Mouse (Mus musculus): ENCODE measurements at regions not wholly inside any gene's neighbourhood (a gene's known extent, or its start where the extent isn't known, plus 50 kb on each side); places are given as distances from the start of the nearest gene placed in this dataset.

DNA sequence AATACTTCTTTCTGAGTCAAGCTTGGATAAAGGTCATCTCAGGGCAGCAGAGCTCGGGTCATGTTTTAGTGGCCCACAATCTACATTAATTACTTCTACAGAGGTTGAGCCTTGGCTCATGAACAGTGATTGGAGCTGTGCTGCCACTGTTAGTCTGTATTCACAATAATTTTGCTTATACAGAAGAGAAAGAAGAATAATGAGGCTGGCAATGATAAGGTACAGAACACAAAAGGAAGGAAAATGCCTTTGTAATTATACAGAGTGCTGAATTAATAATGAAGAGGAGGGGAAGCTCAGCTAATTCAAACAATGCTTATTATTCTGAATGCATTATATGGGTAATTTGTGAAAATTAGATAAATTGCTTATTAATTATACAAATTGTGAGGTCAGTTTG lies 573.9 kb upstream of the Cblb start:
- no peaks in the 10 kb centered on the region; the same call in 1 of the 2 replicates for H3K9me3 ChIP-seq (replicated peaks; ENCODE audit: control insufficient read depth, insufficient read depth, low read length, poor library complexity, severe bottlenecking)
- H3K36me3 ChIP-seq (ENCODE audit: control insufficient read depth, insufficient read depth, low read length, poor library complexity, severe bottlenecking) = no peaks in the 10 kb centered on the region
- no peak overlapping the region for H3K27ac ChIP-seq (ENCODE audit: insufficient read depth, low read length)
- H3K4me3 ChIP-seq (ENCODE audit: low read depth, low read length) = no peak overlapping the region
- TF ChIP-seq POLR2A (IDR thresholded peaks at IDR 0.05; ENCODE audit: insufficient read depth, low read length) (no peak), EP300 (IDR thresholded peaks at IDR 0.05; ENCODE audit: insufficient read depth, low read depth, low read length) (no peak), CTCF (IDR thresholded peaks at IDR 0.05; ENCODE audit: low read depth, low read length) (no peak)
- no peak overlapping the region for H3K9ac ChIP-seq (ENCODE audit: low read depth, poor library complexity, severe bottlenecking)
- no peaks in the 10 kb centered on the region for H3K4me1 ChIP-seq (ENCODE audit: control insufficient read depth, insufficient read depth, low read length)
- no peaks in the 10 kb centered on the region for H3K27me3 ChIP-seq (ENCODE audit: control insufficient read depth, insufficient read depth, low read length, poor library complexity, severe bottlenecking)

- no peaks in the 10 kb centered on the region for H3K9me3 ChIP-seq (replicated peaks; ENCODE audit: control insufficient read depth, insufficient read depth, low read length, poor library complexity, severe bottlenecking)
Observed at GRCm38 (mm10) chr16:51475690-51476089, 555.3 kb upstream of the Cblb start.

GRCm38 (mm10) chr16:51496096-51496495 lies 534.9 kb upstream of the Cblb start:
- H3K36me3 ChIP-seq (ENCODE audit: control insufficient read depth, insufficient read depth, low read length, poor library complexity, severe bottlenecking) = no peaks in the 10 kb centered on the region
- H3K4me3 ChIP-seq (ENCODE audit: low read depth, low read length) = no peak overlapping the region
- no peak overlapping the region for H3K27ac ChIP-seq (ENCODE audit: insufficient read depth, low read length)
- no peak for TF ChIP-seq POLR2A (IDR thresholded peaks at IDR 0.05; ENCODE audit: insufficient read depth, low read length)
- no peak for TF ChIP-seq EP300 (IDR thresholded peaks at IDR 0.05; ENCODE audit: insufficient read depth, low read depth, low read length)
- no peak for TF ChIP-seq CTCF (IDR thresholded peaks at IDR 0.05; ENCODE audit: low read depth, low read length)
- H3K9me3 ChIP-seq (replicated peaks; ENCODE audit: control insufficient read depth, insufficient read depth, low read length, poor library complexity, severe bottlenecking) = no peaks in the 10 kb centered on the region
- no peak overlapping the region for H3K9ac ChIP-seq (ENCODE audit: low read depth, poor library complexity, severe bottlenecking)
- H3K27me3 ChIP-seq (ENCODE audit: control insufficient read depth, insufficient read depth, low read length, poor library complexity, severe bottlenecking) = no peaks in the 10 kb centered on the region
- no peaks in the 10 kb centered on the region for H3K4me1 ChIP-seq (ENCODE audit: control insufficient read depth, insufficient read depth, low read length)

More at GRCm38 (mm10) chr16:51475690-51476089, 555.3 kb upstream of the Cblb start:
- H3K4me1 ChIP-seq (ENCODE audit: control insufficient read depth, insufficient read depth, low read length) = no peaks in the 10 kb centered on the region
- no peak for TF ChIP-seq CTCF (IDR thresholded peaks at IDR 0.05; ENCODE audit: low read depth, low read length)
- TF ChIP-seq POLR2A (IDR thresholded peaks at IDR 0.05; ENCODE audit: insufficient read depth, low read length) = no peak
- no peak for TF ChIP-seq EP300 (IDR thresholded peaks at IDR 0.05; ENCODE audit: insufficient read depth, low read depth, low read length)
- no peaks in the 10 kb centered on the region for H3K36me3 ChIP-seq (ENCODE audit: control insufficient read depth, insufficient read depth, low read length, poor library complexity, severe bottlenecking)
- H3K4me3 ChIP-seq (ENCODE audit: low read depth, low read length) = no peak overlapping the region
- H3K27me3 ChIP-seq (ENCODE audit: control insufficient read depth, insufficient read depth, low read length, poor library complexity, severe bottlenecking) = no peaks in the 10 kb centered on the region
- no peak overlapping the region for H3K27ac ChIP-seq (ENCODE audit: insufficient read depth, low read length)
- no peak overlapping the region for H3K9ac ChIP-seq (ENCODE audit: low read depth, poor library complexity, severe bottlenecking)

GRCm38 (mm10) chr16:51497777-51498176 lies 533.2 kb upstream of the Cblb start:
- H3K4me1 ChIP-seq (ENCODE audit: control insufficient read depth, insufficient read depth, low read length) = no peaks in the 10 kb centered on the region
- H3K27me3 ChIP-seq (ENCODE audit: control insufficient read depth, insufficient read depth, low read length, poor library complexity, severe bottlenecking) = no peaks in the 10 kb centered on the region
- no peak overlapping the region for H3K4me3 ChIP-seq (ENCODE audit: low read depth, low read length)
- no peak for TF ChIP-seq CTCF (IDR thresholded peaks at IDR 0.05; ENCODE audit: low read depth, low read length)
- no peak for TF ChIP-seq POLR2A (IDR thresholded peaks at IDR 0.05; ENCODE audit: insufficient read depth, low read length)
- TF ChIP-seq EP300 (IDR thresholded peaks at IDR 0.05; ENCODE audit: insufficient read depth, low read depth, low read length) = no peak
- no peak overlapping the region for H3K9ac ChIP-seq (ENCODE audit: low read depth, poor library complexity, severe bottlenecking)
- no peak overlapping the region for H3K27ac ChIP-seq (ENCODE audit: insufficient read depth, low read length)
- no peaks in the 10 kb centered on the region for H3K36me3 ChIP-seq (ENCODE audit: control insufficient read depth, insufficient read depth, low read length, poor library complexity, severe bottlenecking)
- H3K9me3 ChIP-seq (replicated peaks; ENCODE audit: control insufficient read depth, insufficient read depth, low read length, poor library complexity, severe bottlenecking) = no peaks in the 10 kb centered on the region

- Histone ChIP-seq H3K4me1 (ENCODE audit: control insufficient read depth, insufficient read depth, low read length) (no peaks in the 10 kb centered on the region), H3K9me3 (replicated peaks; ENCODE audit: control insufficient read depth, insufficient read depth, low read length, poor library complexity, severe bottlenecking) (no peaks in the 10 kb centered on the region), H3K27ac (ENCODE audit: insufficient read depth, low read length) (no peak overlapping the region), H3K9ac (ENCODE audit: low read depth, poor library complexity, severe bottlenecking) (no peak overlapping the region), H3K36me3 (ENCODE audit: control insufficient read depth, insufficient read depth, low read length, poor library complexity, severe bottlenecking) (no peaks in the 10 kb centered on the region), H3K4me3 (ENCODE audit: low read depth, low read length) (no peak overlapping the region), H3K27me3 (ENCODE audit: control insufficient read depth, insufficient read depth, low read length, poor library complexity, severe bottlenecking) (no peaks in the 10 kb centered on the region)
- TF ChIP-seq CTCF (IDR thresholded peaks at IDR 0.05; ENCODE audit: low read depth, low read length) (no peak), EP300 (IDR thresholded peaks at IDR 0.05; ENCODE audit: insufficient read depth, low read depth, low read length) (no peak), POLR2A (IDR thresholded peaks at IDR 0.05; ENCODE audit: insufficient read depth, low read length) (no peak)
Observed at GRCm38 (mm10) chr16:51517079-51517478, 513.9 kb upstream of the Cblb start.

GRCm38 (mm10) chr16:51520762-51521161 lies 510.3 kb upstream of the Cblb start:
- H3K4me3 ChIP-seq (ENCODE audit: low read depth, low read length) = no peak overlapping the region
- no peak overlapping the region for H3K27ac ChIP-seq (ENCODE audit: insufficient read depth, low read length)
- H3K27me3 ChIP-seq (ENCODE audit: control insufficient read depth, insufficient read depth, low read length, poor library complexity, severe bottlenecking) = no peaks in the 10 kb centered on the region
- no peaks in the 10 kb centered on the region for H3K4me1 ChIP-seq (ENCODE audit: control insufficient read depth, insufficient read depth, low read length)
- H3K36me3 ChIP-seq (ENCODE audit: control insufficient read depth, insufficient read depth, low read length, poor library complexity, severe bottlenecking) = no peaks in the 10 kb centered on the region
- TF ChIP-seq EP300 (IDR thresholded peaks at IDR 0.05; ENCODE audit: insufficient read depth, low read depth, low read length) (no peak), POLR2A (IDR thresholded peaks at IDR 0.05; ENCODE audit: insufficient read depth, low read length) (no peak), CTCF (IDR thresholded peaks at IDR 0.05; ENCODE audit: low read depth, low read length) (no peak)
- H3K9me3 ChIP-seq (replicated peaks; ENCODE audit: control insufficient read depth, insufficient read depth, low read length, poor library complexity, severe bottlenecking) = no peaks in the 10 kb centered on the region
- H3K9ac ChIP-seq (ENCODE audit: low read depth, poor library complexity, severe bottlenecking) = no peak overlapping the region
